ENCODE assay signal across 26 mouse cellular contexts in the genomic region with DNA sequence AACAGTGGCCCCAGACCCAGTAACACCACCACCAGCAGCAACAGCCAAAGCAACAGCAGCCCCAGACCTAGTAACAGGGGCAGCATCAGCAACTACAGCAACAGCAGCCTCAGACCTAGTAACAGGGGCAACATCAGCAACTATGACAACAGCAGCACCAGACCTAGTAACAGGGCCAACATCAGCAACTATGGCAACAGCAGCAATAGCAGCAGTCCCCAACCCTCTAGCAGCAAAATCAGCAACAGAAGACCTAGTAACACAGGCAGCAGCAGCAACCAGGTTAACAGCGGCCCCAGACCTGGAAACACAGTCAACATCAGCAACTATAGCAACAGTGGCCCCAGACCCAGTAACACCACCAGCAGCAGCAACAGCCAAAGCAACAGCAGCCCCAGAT. TPM values are rescaled to one million over a fixed set of nuclear protein-coding genes. Genes with fewer than 3 reads are reported as not detected.
DNase-seq lines count a peak whose midpoint lies in the region; ATAC-seq and TF ChIP-seq lines count a peak whose summit lies in the region.
"Had no signal": no experiment of that assay in that cellular context is flagged by ENCODE, and none has a peak within 500 bp of the region (broad histone marks: within the 10 kb centered on the region; RNA-seq: fewer than 3 reads in every experiment).

No protein-coding gene starts in this region.

- no peak overlapping the region for H3K9ac ChIP-seq in forebrain, postnatal 0 days
- no peak overlapping the region for H3K9ac ChIP-seq in forebrain, embryonic 16.5 days (replicated peaks; ENCODE audit: low read depth, low read length)
- no peak overlapping the region for H3K9ac ChIP-seq in midbrain, embryonic 11.5 days (ENCODE audit: low read length)
- no peak overlapping the region for H3K9ac ChIP-seq in midbrain, embryonic 15.5 days
- no peak overlapping the region for H3K9ac ChIP-seq in embryonic facial prominence, embryonic 15.5 days
- H3K9ac ChIP-seq: heart, embryonic 13.5 days; hindbrain, embryonic 14.5 days; intestine, embryonic 15.5 days; liver, embryonic 15.5 days; lung, embryonic 15.5 days had no signal

- no peak overlapping the region for H3K27ac ChIP-seq in forebrain, postnatal 0 days (ENCODE audit: low read depth, low read length)
- H3K27ac ChIP-seq in forebrain, embryonic 16.5 days (ENCODE audit: low read length), result no peak overlapping the region
- no peak overlapping the region for H3K27ac ChIP-seq in midbrain, embryonic 11.5 days (ENCODE audit: low read depth, low read length)
- H3K27ac ChIP-seq in midbrain, embryonic 15.5 days, result no peak overlapping the region
- peak overlapping the region; percentile 65; the same call in 1 of the 2 replicates for H3K27ac ChIP-seq in embryonic facial prominence, embryonic 15.5 days (replicated peaks)
- H3K27ac ChIP-seq: forebrain, embryonic 10.5 days; heart, embryonic 13.5 days; hindbrain, embryonic 14.5 days; intestine, embryonic 15.5 days; liver, embryonic 15.5 days; lung, embryonic 15.5 days had no signal

- no peak overlapping the region for H3K4me3 ChIP-seq in forebrain, postnatal 0 days (ENCODE audit: low read depth, low read length)
- H3K4me3 ChIP-seq in forebrain, embryonic 16.5 days (replicated peaks; ENCODE audit: low read length), result no peak overlapping the region
- H3K4me3 ChIP-seq in midbrain, embryonic 11.5 days (ENCODE audit: low read depth, low read length), result no peak overlapping the region
- H3K4me3 ChIP-seq in midbrain, embryonic 15.5 days, result no peak overlapping the region
- no peak overlapping the region for H3K4me3 ChIP-seq in embryonic facial prominence, embryonic 15.5 days (replicated peaks)
- H3K4me3 ChIP-seq: forebrain, embryonic 10.5 days; heart, embryonic 13.5 days; intestine, embryonic 15.5 days; liver, embryonic 15.5 days; lung, embryonic 15.5 days had no signal

- no peaks in the 10 kb centered on the region for H3K4me1 ChIP-seq in forebrain, postnatal 0 days (ENCODE audit: insufficient read depth)
- no peaks in the 10 kb centered on the region for H3K4me1 ChIP-seq in forebrain, embryonic 16.5 days (replicated peaks; ENCODE audit: control insufficient read depth, insufficient read depth, low read length)
- H3K4me1 ChIP-seq in midbrain, embryonic 11.5 days (ENCODE audit: control insufficient read depth, insufficient read depth, low read length), result no peaks in the 10 kb centered on the region
- no peaks in the 10 kb centered on the region for H3K4me1 ChIP-seq in midbrain, embryonic 15.5 days
- H3K4me1 ChIP-seq in embryonic facial prominence, embryonic 15.5 days, result peaks cover 16% of the 10 kb centered on the region
- H3K4me1 ChIP-seq: forebrain, embryonic 10.5 days; liver, embryonic 15.5 days; lung, embryonic 15.5 days; megakaryocyte, embryonic 14.5 days had no signal

- H3K36me3 ChIP-seq in forebrain, postnatal 0 days (ENCODE audit: insufficient read depth), result no peaks in the 10 kb centered on the region
- H3K36me3 ChIP-seq in forebrain, embryonic 16.5 days (ENCODE audit: control insufficient read depth, insufficient read depth), result no peaks in the 10 kb centered on the region
- no peaks in the 10 kb centered on the region for H3K36me3 ChIP-seq in midbrain, embryonic 11.5 days (ENCODE audit: control insufficient read depth, insufficient read depth, low read length)
- no peaks in the 10 kb centered on the region for H3K36me3 ChIP-seq in midbrain, embryonic 15.5 days (replicated peaks)
- H3K36me3 ChIP-seq in embryonic facial prominence, embryonic 15.5 days, result no peaks in the 10 kb centered on the region
- H3K36me3 ChIP-seq: forebrain, embryonic 10.5 days; heart, embryonic 13.5 days; intestine, embryonic 15.5 days; liver, embryonic 15.5 days; lung, embryonic 15.5 days had no signal

- no peak overlapping the region for H3K4me2 ChIP-seq in forebrain, postnatal 0 days (ENCODE audit: low read depth)
- H3K4me2 ChIP-seq in forebrain, embryonic 16.5 days (ENCODE audit: low read length), result no peak overlapping the region
- H3K4me2 ChIP-seq in midbrain, embryonic 11.5 days, result no peak overlapping the region
- H3K4me2 ChIP-seq in midbrain, embryonic 15.5 days, result no peak overlapping the region
- no peak overlapping the region for H3K4me2 ChIP-seq in embryonic facial prominence, embryonic 15.5 days (replicated peaks)
- H3K4me2 ChIP-seq: heart, embryonic 13.5 days; hindbrain, embryonic 14.5 days; intestine, embryonic 15.5 days; liver, embryonic 15.5 days; lung, embryonic 15.5 days had no signal

- no peaks in the 10 kb centered on the region for H3K27me3 ChIP-seq in forebrain, postnatal 0 days (ENCODE audit: insufficient read depth, low read length)
- H3K27me3 ChIP-seq in forebrain, embryonic 16.5 days (replicated peaks; ENCODE audit: control insufficient read depth, insufficient read depth, low read length), result no peaks in the 10 kb centered on the region
- no peaks in the 10 kb centered on the region for H3K27me3 ChIP-seq in midbrain, embryonic 11.5 days (ENCODE audit: control insufficient read depth, insufficient read depth, low read length)
- no peaks in the 10 kb centered on the region for H3K27me3 ChIP-seq in midbrain, embryonic 15.5 days (replicated peaks)
- H3K27me3 ChIP-seq in embryonic facial prominence, embryonic 15.5 days, result no peaks in the 10 kb centered on the region
- H3K27me3 ChIP-seq: intestine, embryonic 15.5 days; lung, embryonic 15.5 days had no signal

- peak; percentile 19 for DNase-seq in forebrain, postnatal 0 days
- peak; percentile 60 for DNase-seq in midbrain, embryonic 11.5 days (ENCODE audit: low spot score, missing footprints)
- peak; percentile 29 for DNase-seq in testis, postnatal 10 days (ENCODE audit: low spot score)
- DNase-seq in gastrocnemius, adult 18-20 months (ENCODE audit: low spot score), result no peak
- DNase-seq: adrenal gland, postnatal 10 days; cerebellum, adult 2 months; cerebellum, postnatal 25 days; kidney, adult 8-10 months; kidney, postnatal 14 days; lung, postnatal 36 days; thymus, postnatal 25 days had no signal

- H3K9me3 ChIP-seq in forebrain, postnatal 0 days (ENCODE audit: low read length), result no peaks in the 10 kb centered on the region
- H3K9me3 ChIP-seq in forebrain, embryonic 16.5 days (ENCODE audit: control insufficient read depth, low read length), result no peaks in the 10 kb centered on the region
- no peaks in the 10 kb centered on the region for H3K9me3 ChIP-seq in midbrain, embryonic 11.5 days (ENCODE audit: control insufficient read depth, low read length)
- no peaks in the 10 kb centered on the region for H3K9me3 ChIP-seq in midbrain, embryonic 15.5 days
- H3K9me3 ChIP-seq in embryonic facial prominence, embryonic 15.5 days (replicated peaks), result no peaks in the 10 kb centered on the region
- H3K9me3 ChIP-seq: forebrain, embryonic 10.5 days; heart, embryonic 13.5 days; intestine, embryonic 15.5 days; liver, embryonic 15.5 days; lung, embryonic 15.5 days; megakaryocyte, embryonic 14.5 days had no signal

- ATAC-seq in forebrain, postnatal 0 days, result peak; percentile 82
- no peak for ATAC-seq in forebrain, embryonic 16.5 days
- ATAC-seq in midbrain, embryonic 11.5 days (ENCODE audit: low FRiP score), result no peak
- no peak for ATAC-seq in midbrain, embryonic 15.5 days (replicated peaks)
- ATAC-seq in embryonic facial prominence, embryonic 15.5 days (ENCODE audit: insufficient number of reproducible peaks, low FRiP score, low TSS enrichment, low read depth), result no peak
- ATAC-seq: intestine, embryonic 15.5 days; midbrain, embryonic 16.5 days had no signal

- no peak for TF ChIP-seq CTCF in forebrain, postnatal 0 days (IDR thresholded peaks at IDR 0.05; ENCODE audit: low read depth)

- 86% methylated on average over 1 of the region's 1 CpGs for WGBS in forebrain, postnatal 0 days
- WGBS in forebrain, embryonic 16.5 days, result 100% methylated on average over 1 of the region's 1 CpGs
- WGBS in midbrain, embryonic 11.5 days, result 83% methylated on average over 1 of the region's 1 CpGs
- WGBS in midbrain, embryonic 15.5 days, result 95% methylated on average over 1 of the region's 1 CpGs
- WGBS in embryonic facial prominence, embryonic 15.5 days, result 71% methylated on average over 1 of the region's 1 CpGs

RNA-seq across cellular contexts. Expression of a gene that starts 6.9 kb away (rescaled TPM):
- not detected in 2 replicates for total RNA-seq in forebrain, postnatal 0 days (2014; rRNA removed)
- polyA plus RNA-seq in forebrain, postnatal 0 days (2015; fragmentation: Nextera tagmentation; extraction: Ambion mirVana), result 0.07 and 0.10 TPM in 2 replicates
- polyA plus RNA-seq in forebrain, embryonic 16.5 days (2015; fragmentation: Nextera tagmentation; extraction: Ambion mirVana), result 0.33 TPM in 1 of 2 replicates, not detected in the other
- 0.19 TPM in 1 of 2 replicates, not detected in the other for polyA plus RNA-seq in midbrain, embryonic 11.5 days (2014; fragmentation: Nextera tagmentation; extraction: Ambion mirVana)
- polyA plus RNA-seq in midbrain, embryonic 15.5 days (2015; fragmentation: Nextera tagmentation; extraction: Ambion mirVana), result 0.15 TPM in 1 of 2 replicates, not detected in the other
- 0.28 and 0.75 TPM in 2 replicates for polyA plus RNA-seq in embryonic facial prominence, embryonic 15.5 days (2015; fragmentation: Nextera tagmentation; extraction: Ambion mirVana)
- total RNA-seq in gastrocnemius, adult 18-20 months (2021), result not detected
- total RNA-seq: heart, postnatal 25 days; layer of hippocampus, adult 18-20 months; layer of hippocampus, postnatal 25 days had no signal
- polyA plus RNA-seq: liver, embryonic 15.5 days; neural tube, embryonic 14.5 days had no signal
